Mouse (Mus musculus): ENCODE data around the gene Ugt1a6b. TPM values are rescaled to one million over a fixed set of nuclear protein-coding genes. Genes with fewer than 3 reads are reported as not detected.

The Ugt1a6b gene
- total RNA-seq, 1 experiment, result 0.13 TPM

DNA sequence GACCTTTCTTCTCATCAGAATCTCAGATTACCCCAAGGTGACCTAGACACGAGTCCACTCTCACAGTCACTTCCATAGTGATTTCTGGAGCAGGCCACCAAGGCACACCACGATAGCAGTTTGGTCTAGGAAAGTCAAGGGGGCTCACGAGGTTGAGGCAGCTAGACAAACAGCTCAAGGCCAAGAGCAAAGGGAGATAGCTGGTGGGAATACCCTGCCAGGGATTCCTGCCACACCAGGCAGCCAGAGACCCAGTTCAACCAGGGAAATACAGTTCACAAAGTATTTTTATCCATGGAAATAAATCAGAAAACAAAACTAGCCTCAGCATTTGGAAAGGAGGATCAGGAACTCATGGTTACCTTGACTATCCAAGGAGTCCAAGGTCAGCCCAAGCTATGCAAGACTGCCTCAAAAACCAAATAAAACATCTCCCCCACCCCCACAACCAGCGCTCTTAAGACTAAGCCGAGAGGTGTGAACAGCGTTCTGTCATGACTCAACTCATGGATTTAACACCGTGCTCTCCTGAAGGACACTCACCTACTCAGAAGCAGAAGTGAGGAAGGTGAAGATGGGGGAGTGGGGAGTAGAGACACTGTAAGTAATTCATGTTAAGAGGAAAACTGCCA, 161.3 kb downstream of the Ugt1a6b start:
- peaks cover 3 to 4% of the 10 kb centered on the region in 2 experiments; a peak in 2 of 4 replicates for H3K4me1 ChIP-seq (ENCODE audit: control insufficient read depth in 2 of 2, insufficient read depth in 2 of 2, low read length in 2 of 2, poor library complexity in 1 of 2)

DNA sequence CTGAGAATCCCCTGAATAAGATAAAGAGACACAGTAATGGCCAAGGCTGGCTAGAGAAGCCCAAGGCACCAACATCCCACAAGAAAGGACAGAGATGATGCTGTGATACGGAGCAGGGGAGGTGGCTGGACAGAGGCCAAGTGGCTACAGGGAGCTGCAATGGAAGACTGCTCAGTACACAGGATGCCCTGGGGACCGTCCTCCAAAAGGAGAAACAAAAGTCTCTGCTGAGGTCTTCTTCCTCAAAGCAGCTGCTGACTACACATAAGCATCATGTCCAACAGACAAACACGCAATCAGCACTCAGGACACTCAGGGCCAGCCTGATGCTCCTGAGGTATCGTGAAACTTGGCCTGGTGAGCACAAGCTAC, 161.8 kb downstream of the Ugt1a6b start:
- in situ Hi-C loops (cut with MboI; ENCODE audit: low sequenced_read_pairs in 2 of 2, unreplicated experiment in 2 of 2), result no loop called here
- Histone ChIP-seq H3K4me3 (ENCODE audit: insufficient read depth in 1 of 2, low read depth in 1 of 2, low read length in 2 of 2, poor library complexity in 1 of 2, severe bottlenecking in 1 of 2) (no peak overlapping the region), H3K9ac (ENCODE audit: insufficient read depth, low read depth, low read length, poor library complexity, severe bottlenecking) (no peak overlapping the region), H3K36me3 (ENCODE audit: control insufficient read depth, insufficient read depth, low read length, poor library complexity, severe bottlenecking) (peaks cover 75% of the 10 kb centered on the region), H3K4me1 (ENCODE audit: control insufficient read depth in 2 of 2, insufficient read depth in 2 of 2, low read length in 2 of 2, poor library complexity in 1 of 2) (peaks cover 3 to 4% of the 10 kb centered on the region in 2 experiments; a peak in 2 of 4 replicates), H3K27ac (ENCODE audit: insufficient read depth, low read depth, low read length, poor library complexity, severe bottlenecking) (no peak overlapping the region), H3K9me3 (ENCODE audit: control insufficient read depth, insufficient read depth, low read depth, low read length) (peaks cover 3% of the 10 kb centered on the region; the same call in 1 of the 2 replicates)
- TF ChIP-seq MAFK (IDR thresholded peaks at IDR 0.05; ENCODE audit: insufficient read depth, low read depth, low read length) (no peak), CHD2 (IDR thresholded peaks at IDR 0.05; ENCODE audit: low read depth, low read length) (no peak), ZNF384 (IDR thresholded peaks at IDR 0.05; ENCODE audit: low read depth, low read length) (no peak), ZC3H11A (IDR thresholded peaks at IDR 0.05; ENCODE audit: borderline replicate concordance, low read depth, low read length) (no peak), HCFC1 (IDR thresholded peaks at IDR 0.05; ENCODE audit: borderline replicate concordance, insufficient read depth, low read length) (no peak)
- no peak for DNase-seq (ENCODE audit: low read depth, low spot score)

More for the DNA sequence above, 161.3 kb downstream of the Ugt1a6b start:
- Histone ChIP-seq H3K9me3 (ENCODE audit: control insufficient read depth, insufficient read depth, low read depth, low read length) (peaks cover 3% of the 10 kb centered on the region; the same call in 1 of the 2 replicates), H3K4me3 (ENCODE audit: insufficient read depth in 1 of 2, low read depth in 1 of 2, low read length in 2 of 2, poor library complexity in 1 of 2, severe bottlenecking in 1 of 2) (no peak overlapping the region), H3K36me3 (ENCODE audit: control insufficient read depth, insufficient read depth, low read length, poor library complexity, severe bottlenecking) (peaks cover 70% of the 10 kb centered on the region), H3K27ac (ENCODE audit: insufficient read depth, low read depth, low read length, poor library complexity, severe bottlenecking) (no peak overlapping the region), H3K9ac (ENCODE audit: insufficient read depth, low read depth, low read length, poor library complexity, severe bottlenecking) (no peak overlapping the region)
- no peak for TF ChIP-seq MAFK (IDR thresholded peaks at IDR 0.05; ENCODE audit: insufficient read depth, low read depth, low read length)
- no peak for TF ChIP-seq CHD2 (IDR thresholded peaks at IDR 0.05; ENCODE audit: low read depth, low read length)
- TF ChIP-seq HCFC1 (IDR thresholded peaks at IDR 0.05; ENCODE audit: borderline replicate concordance, insufficient read depth, low read length), result no peak
- TF ChIP-seq ZC3H11A (IDR thresholded peaks at IDR 0.05; ENCODE audit: borderline replicate concordance, low read depth, low read length), result no peak
- TF ChIP-seq ZNF384 (IDR thresholded peaks at IDR 0.05; ENCODE audit: low read depth, low read length), result no peak
- no peak for DNase-seq (ENCODE audit: low read depth, low spot score)
- in situ Hi-C loops (cut with MboI; ENCODE audit: low sequenced_read_pairs in 2 of 2, unreplicated experiment in 2 of 2), result no loop called here

DNA sequence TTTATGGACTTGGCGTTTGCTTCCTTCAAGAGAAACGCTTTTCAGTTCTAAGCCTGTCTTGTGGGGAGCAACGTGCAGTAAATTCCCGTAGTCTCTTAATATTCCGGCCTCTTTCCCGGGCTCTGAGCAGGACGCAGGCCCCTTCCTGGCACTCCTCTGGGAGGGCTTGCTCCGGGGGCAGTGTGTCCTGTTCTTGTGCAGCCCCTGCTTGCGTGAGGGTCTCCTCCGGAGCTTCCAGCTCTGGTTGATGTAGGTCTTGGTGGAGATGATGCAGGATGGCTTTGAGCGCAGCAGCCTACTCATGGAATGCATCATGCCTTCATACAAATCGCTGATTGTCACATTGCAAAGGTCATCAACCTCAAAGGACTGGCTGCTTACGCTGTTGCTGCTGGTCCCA, 163.1 kb downstream of the Ugt1a6b start:
- Histone ChIP-seq H3K4me3 (ENCODE audit: insufficient read depth in 1 of 2, low read depth in 1 of 2, low read length in 2 of 2, poor library complexity in 1 of 2, severe bottlenecking in 1 of 2) (no peak overlapping the region), H3K9me3 (ENCODE audit: control insufficient read depth, insufficient read depth, low read depth, low read length) (peaks cover 3% of the 10 kb centered on the region; the same call in 1 of the 2 replicates), H3K4me1 (ENCODE audit: control insufficient read depth in 2 of 2, insufficient read depth in 2 of 2, low read length in 2 of 2, poor library complexity in 1 of 2) (peaks cover 3 to 4% of the 10 kb centered on the region in 2 experiments; a peak in 2 of 4 replicates), H3K36me3 (ENCODE audit: control insufficient read depth, insufficient read depth, low read length, poor library complexity, severe bottlenecking) (peaks cover 80% of the 10 kb centered on the region), H3K9ac (ENCODE audit: insufficient read depth, low read depth, low read length, poor library complexity, severe bottlenecking) (no peak overlapping the region), H3K27ac (ENCODE audit: insufficient read depth, low read depth, low read length, poor library complexity, severe bottlenecking) (no peak overlapping the region)
- in situ Hi-C loops (cut with MboI; ENCODE audit: low sequenced_read_pairs in 2 of 2, unreplicated experiment in 2 of 2), result no loop called here
- TF ChIP-seq MAFK (IDR thresholded peaks at IDR 0.05; ENCODE audit: insufficient read depth, low read depth, low read length), result no peak
- no peak for TF ChIP-seq HCFC1 (IDR thresholded peaks at IDR 0.05; ENCODE audit: borderline replicate concordance, insufficient read depth, low read length)
- TF ChIP-seq ZNF384 (IDR thresholded peaks at IDR 0.05; ENCODE audit: low read depth, low read length), result no peak
- no peak for TF ChIP-seq CHD2 (IDR thresholded peaks at IDR 0.05; ENCODE audit: low read depth, low read length)
- no peak for DNase-seq (ENCODE audit: low read depth, low spot score)

DNA sequence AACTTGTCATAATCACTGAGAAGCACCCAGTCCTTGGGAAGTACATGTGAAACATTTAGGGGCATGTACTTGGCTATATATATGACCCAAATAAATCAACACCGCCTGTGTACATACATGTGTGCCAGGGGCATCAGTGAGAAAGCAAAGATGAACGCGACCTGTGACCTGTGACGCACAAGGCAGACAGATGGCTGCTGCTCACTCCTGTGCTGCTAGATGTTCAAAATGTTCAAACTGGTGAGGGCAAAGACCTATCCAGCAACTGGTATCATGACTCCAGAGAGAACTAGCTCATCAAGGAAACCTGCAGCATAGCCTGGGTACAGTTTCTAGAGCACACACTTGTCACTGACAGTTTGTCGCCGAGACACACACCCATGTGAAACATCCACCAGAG, 164.4 kb downstream of the Ugt1a6b start:
- peaks cover 5% of the 10 kb centered on the region; the same call in 1 of the 2 replicates for H3K9me3 ChIP-seq (ENCODE audit: control insufficient read depth, insufficient read depth, low read depth, low read length)
- DNase-seq (ENCODE audit: low read depth, low spot score), result no peak
- H3K4me1 ChIP-seq (ENCODE audit: control insufficient read depth in 2 of 2, insufficient read depth in 2 of 2, low read length in 2 of 2, poor library complexity in 1 of 2), result peaks cover 2 to 3% of the 10 kb centered on the region in 2 experiments; a peak in 2 of 4 replicates
- H3K9ac ChIP-seq (ENCODE audit: insufficient read depth, low read depth, low read length, poor library complexity, severe bottlenecking), result no peak overlapping the region
- in situ Hi-C loops (cut with MboI; ENCODE audit: low sequenced_read_pairs in 2 of 2, unreplicated experiment in 2 of 2), result no loop called here
- H3K36me3 ChIP-seq (ENCODE audit: control insufficient read depth, insufficient read depth, low read length, poor library complexity, severe bottlenecking), result peaks cover 89% of the 10 kb centered on the region
- H3K4me3 ChIP-seq (ENCODE audit: insufficient read depth in 1 of 2, low read depth in 1 of 2, low read length in 2 of 2, poor library complexity in 1 of 2, severe bottlenecking in 1 of 2), result no peak overlapping the region
- H3K27ac ChIP-seq (ENCODE audit: insufficient read depth, low read depth, low read length, poor library complexity, severe bottlenecking), result no peak overlapping the region
- TF ChIP-seq ZC3H11A (IDR thresholded peaks at IDR 0.05; ENCODE audit: borderline replicate concordance, low read depth, low read length) (no peak), ZNF384 (IDR thresholded peaks at IDR 0.05; ENCODE audit: low read depth, low read length) (no peak), HCFC1 (IDR thresholded peaks at IDR 0.05; ENCODE audit: borderline replicate concordance, insufficient read depth, low read length) (no peak), MAFK (IDR thresholded peaks at IDR 0.05; ENCODE audit: insufficient read depth, low read depth, low read length) (no peak), CHD2 (IDR thresholded peaks at IDR 0.05; ENCODE audit: low read depth, low read length) (no peak)
